Mouse (Mus musculus) midbrain, embryonic 15.5 days (tissue): ENCODE measurements at regions not wholly inside any gene's neighbourhood (a gene's known extent, or its start where the extent isn't known, plus 50 kb on each side); places are given as distances from the start of the nearest gene placed in this dataset.
A peak's percentile ranks its signal among the peaks of the same experiment; 100 is the strongest.

Source experiments
- ATAC-seq: fragments of 200-750 bp; cut with Nextera tagmentation; replicated peaks from 2 replicates; pipeline ENCODE4 v1.8.0; 2017; ENCODE audit warnings: moderate TSS enrichment
- H3K27ac ChIP-seq: fragments of 300-500 bp; sonication (generic); 2 replicates; pipeline ENCODE4 v1.5.1; 2015; ENCODE audit warnings: mild to moderate bottlenecking, inconsistent platforms
- H3K27me3 ChIP-seq: fragments of 300-500 bp; sonication (generic); replicated peaks from 2 replicates; pipeline ENCODE4 v1.6.1; 2015; ENCODE audit warnings: inconsistent platforms
- H3K36me3 ChIP-seq: fragments of 300-500 bp; sonication (generic); replicated peaks from 2 replicates; pipeline ENCODE4 v1.6.1; 2015; ENCODE audit warnings: inconsistent platforms
- H3K4me1 ChIP-seq: fragments of 300-500 bp; sonication (generic); 2 replicates; pipeline ENCODE4 v1.6.1; 2015; ENCODE audit warnings: inconsistent platforms
- H3K4me2 ChIP-seq: fragments of 300-500 bp; sonication (generic); 2 replicates; pipeline ENCODE4 v1.6.1; 2015; ENCODE audit warnings: inconsistent platforms, mild to moderate bottlenecking, moderate library complexity
- H3K4me3 ChIP-seq: fragments of 300-500 bp; sonication (generic); 2 replicates; pipeline ENCODE4 v1.5.1; 2015; ENCODE audit warnings: mild to moderate bottlenecking, inconsistent platforms
- H3K9ac ChIP-seq: fragments of 300-500 bp; sonication (generic); 2 replicates; pipeline ENCODE4 v1.6.1; 2015; ENCODE audit warnings: mild to moderate bottlenecking, inconsistent platforms
- H3K9me3 ChIP-seq: fragments of 300-500 bp; sonication (generic); 2 replicates; pipeline ENCODE4 v1.6.1; 2016; ENCODE audit warnings: inconsistent platforms
- WGBS: fragments of 180-500 bp; shearing (Covaris S2); methylation state at CpG from one replicate; pipeline ENCODE4 v1.1.7; 2015; ENCODE audit warnings: mixed read lengths; 5-methylcytosine and 5-hydroxymethylcytosine counted together

GRCm38 (mm10) chr12:54577235-54577634 is 79.1 kb downstream of the Sptssa start:
- Histone ChIP-seq H3K9ac (no peak overlapping the region), H3K27me3 (no peaks in the 10 kb centered on the region), H3K4me1 (no peaks in the 10 kb centered on the region), H3K4me3 (no peak overlapping the region), H3K36me3 (no peaks in the 10 kb centered on the region), H3K27ac (no peak overlapping the region), H3K4me2 (no peak overlapping the region), H3K9me3 (no peaks in the 10 kb centered on the region)
- 44% methylated on average over 5 of the region's 5 CpGs for WGBS
- ATAC-seq, result no peak

GRCm38 (mm10) chr12:54576821-54577220 is 79.6 kb downstream of the Sptssa start:
- Histone ChIP-seq H3K4me2 (no peak overlapping the region), H3K27me3 (no peaks in the 10 kb centered on the region), H3K36me3 (no peaks in the 10 kb centered on the region), H3K4me3 (no peak overlapping the region), H3K9me3 (no peaks in the 10 kb centered on the region), H3K9ac (no peak overlapping the region), H3K4me1 (no peaks in the 10 kb centered on the region), H3K27ac (no peak overlapping the region)
- ATAC-seq, result no peak
- 83% methylated on average over 3 of the region's 3 CpGs for WGBS

- Histone ChIP-seq H3K27me3 (no peaks in the 10 kb centered on the region), H3K4me1 (no peaks in the 10 kb centered on the region), H3K9ac (no peak overlapping the region), H3K4me2 (no peak overlapping the region), H3K9me3 (no peaks in the 10 kb centered on the region), H3K4me3 (no peak overlapping the region), H3K27ac (no peak overlapping the region), H3K36me3 (no peaks in the 10 kb centered on the region)
- no peak for ATAC-seq
- 90% methylated on average over 8 of the region's 8 CpGs for WGBS
Observed at GRCm38 (mm10) chr12:54572866-54573265, 83.5 kb downstream of the Sptssa start.

- 79% methylated on average over 6 of the region's 6 CpGs for WGBS
- no peak overlapping the region for H3K9ac ChIP-seq
- no peak overlapping the region for H3K4me2 ChIP-seq
- ATAC-seq, result no peak
- H3K4me3 ChIP-seq, result no peak overlapping the region
- no peak overlapping the region for H3K27ac ChIP-seq
- no peaks in the 10 kb centered on the region for H3K36me3 ChIP-seq
- H3K9me3 ChIP-seq, result no peaks in the 10 kb centered on the region
- H3K4me1 ChIP-seq, result no peaks in the 10 kb centered on the region
- H3K27me3 ChIP-seq, result no peaks in the 10 kb centered on the region
Observed at GRCm38 (mm10) chr12:54568078-54568931, 88.1 kb downstream of the Sptssa start.

- no peak for ATAC-seq
- Histone ChIP-seq H3K27me3 (no peaks in the 10 kb centered on the region), H3K4me1 (no peaks in the 10 kb centered on the region), H3K9ac (no peak overlapping the region), H3K4me2 (no peak overlapping the region), H3K36me3 (no peaks in the 10 kb centered on the region), H3K27ac (no peak overlapping the region), H3K4me3 (no peak overlapping the region), H3K9me3 (no peaks in the 10 kb centered on the region)
- 87% methylated on average over 3 of the region's 3 CpGs for WGBS
Observed at GRCm38 (mm10) chr12:54567426-54567790, 89.0 kb downstream of the Sptssa start.

- Histone ChIP-seq H3K9ac (no peak overlapping the region), H3K4me1 (no peaks in the 10 kb centered on the region), H3K4me2 (no peak overlapping the region), H3K4me3 (no peak overlapping the region), H3K9me3 (no peaks in the 10 kb centered on the region), H3K36me3 (no peaks in the 10 kb centered on the region), H3K27me3 (no peaks in the 10 kb centered on the region), H3K27ac (no peak overlapping the region)
- no peak for ATAC-seq
- 92% methylated on average over 23 of the region's 23 CpGs for WGBS
Observed at GRCm38 (mm10) chr12:54566532-54567425, 89.6 kb downstream of the Sptssa start.

- Histone ChIP-seq H3K27me3 (no peaks in the 10 kb centered on the region), H3K9ac (no peak overlapping the region), H3K9me3 (no peaks in the 10 kb centered on the region), H3K27ac (no peak overlapping the region), H3K36me3 (no peaks in the 10 kb centered on the region), H3K4me2 (no peak overlapping the region), H3K4me1 (no peaks in the 10 kb centered on the region), H3K4me3 (no peak overlapping the region)
- no peak for ATAC-seq
- WGBS, result 87% methylated on average over 4 of the region's 4 CpGs
Observed at GRCm38 (mm10) chr12:54561981-54562380, 94.4 kb downstream of the Sptssa start.

- peak; percentile 82 for ATAC-seq
- no peak overlapping the region for H3K27ac ChIP-seq
Observed at GRCm38 (mm10) chr12:54558106-54558505, 98.3 kb downstream of the Sptssa start.

GRCm38 (mm10) chr12:54549659-54550058 is 106.7 kb downstream of the Sptssa start:
- H3K27me3 ChIP-seq, result no peaks in the 10 kb centered on the region
- no peak for ATAC-seq
- H3K27ac ChIP-seq, result no peak overlapping the region
- 94% methylated on average over 9 of the region's 9 CpGs for WGBS
- no peak overlapping the region for H3K4me3 ChIP-seq
- H3K9ac ChIP-seq, result no peak overlapping the region
- no peak overlapping the region for H3K4me2 ChIP-seq
- no peaks in the 10 kb centered on the region for H3K9me3 ChIP-seq
- H3K36me3 ChIP-seq, result no peaks in the 10 kb centered on the region
- H3K4me1 ChIP-seq, result peaks cover 12% of the 10 kb centered on the region

More at GRCm38 (mm10) chr12:54558106-54558505, 98.3 kb downstream of the Sptssa start:
- no peaks in the 10 kb centered on the region for H3K36me3 ChIP-seq
- 53% methylated on average over 2 of the region's 2 CpGs for WGBS
- H3K4me2 ChIP-seq, result no peak overlapping the region
- no peaks in the 10 kb centered on the region for H3K27me3 ChIP-seq
- no peaks in the 10 kb centered on the region for H3K9me3 ChIP-seq
- H3K9ac ChIP-seq, result no peak overlapping the region
- H3K4me1 ChIP-seq, result no peaks in the 10 kb centered on the region
- no peak overlapping the region for H3K4me3 ChIP-seq

- H3K4me2 ChIP-seq, result peak overlapping the region; percentile 31
Observed at GRCm38 (mm10) chr12:54545821-54546608, 110.4 kb downstream of the Sptssa start.

GRCm38 (mm10) chr12:54538320-54538705 is 118.1 kb downstream of the Sptssa start:
- Histone ChIP-seq H3K27me3 (no peaks in the 10 kb centered on the region), H3K4me3 (no peak overlapping the region), H3K4me1 (peaks cover 6% of the 10 kb centered on the region; the same call in 1 of the 2 replicates), H3K27ac (no peak overlapping the region), H3K9me3 (no peaks in the 10 kb centered on the region), H3K36me3 (no peaks in the 10 kb centered on the region), H3K4me2 (no peak overlapping the region), H3K9ac (no peak overlapping the region)
- ATAC-seq, result no peak
- 84% methylated on average over 4 of the region's 4 CpGs for WGBS

More at GRCm38 (mm10) chr12:54545821-54546608, 110.4 kb downstream of the Sptssa start:
- no peak overlapping the region for H3K9ac ChIP-seq
- H3K4me1 ChIP-seq, result peaks cover 12% of the 10 kb centered on the region
- WGBS, result 27% methylated on average over 16 of the region's 16 CpGs
- H3K4me3 ChIP-seq, result no peak overlapping the region
- H3K27ac ChIP-seq, result 0 out of 2 replicates have a peak overlapping the region, but pooled peaks have one; percentile 9
- no peaks in the 10 kb centered on the region for H3K36me3 ChIP-seq
- no peaks in the 10 kb centered on the region for H3K9me3 ChIP-seq
- H3K27me3 ChIP-seq, result no peaks in the 10 kb centered on the region
- ATAC-seq, result peak; percentile 80
